Mouse (Mus musculus) spleen, adult 18-20 months (tissue): ENCODE measurements at regions not wholly inside any gene's neighbourhood (a gene's known extent, or its start where the extent isn't known, plus 50 kb on each side); places are given as distances from the start of the nearest gene placed in this dataset.

Experiments used
- DNase-seq, 2 experiments: peaks; one replicate each; pipeline ENCODE4 v3.0.0; 2022; ENCODE audit warnings: mixed read lengths in 2 of 2

GRCm38 (mm10) chr15:25120441-25120840 lies 293.1 kb downstream of the Basp1 start:
- no peak for DNase-seq

- DNase-seq = no peak
Measured at GRCm38 (mm10) chr15:25117980-25118379, 295.6 kb downstream of the Basp1 start.

- DNase-seq = no peak
Measured at GRCm38 (mm10) chr15:25102727-25103126, 310.8 kb downstream of the Basp1 start.

- DNase-seq = no peak
Measured at GRCm38 (mm10) chr15:25093758-25094157, 319.8 kb downstream of the Basp1 start.

GRCm38 (mm10) chr15:25069701-25070100 lies 343.9 kb downstream of the Basp1 start:
- DNase-seq = no peak

GRCm38 (mm10) chr15:25059347-25059746 lies 354.2 kb downstream of the Basp1 start:
- DNase-seq = no peak

- peak in 1 of 2 experiments; percentile 14 for DNase-seq
Measured at GRCm38 (mm10) chr15:25047875-25048274, 365.7 kb downstream of the Basp1 start.

- no peak for DNase-seq
Measured at GRCm38 (mm10) chr15:25046514-25047138, 366.9 kb downstream of the Basp1 start.

GRCm38 (mm10) chr15:25036231-25036630 lies 377.3 kb downstream of the Basp1 start:
- DNase-seq = no peak

GRCm38 (mm10) chr15:25027865-25028264 lies 385.7 kb downstream of the Basp1 start:
- no peak for DNase-seq

- DNase-seq = no peak
Measured at GRCm38 (mm10) chr15:25026786-25027461, 386.6 kb downstream of the Basp1 start.

- DNase-seq = no peak
Measured at GRCm38 (mm10) chr15:25026351-25026750, 387.2 kb downstream of the Basp1 start.

- DNase-seq = no peak
Measured at GRCm38 (mm10) chr15:25020916-25021315, 392.6 kb downstream of the Basp1 start.

- no peak for DNase-seq
Measured at GRCm38 (mm10) chr15:25019352-25019941, 394.1 kb downstream of the Basp1 start.

GRCm38 (mm10) chr15:25018937-25019336 lies 394.6 kb downstream of the Basp1 start:
- DNase-seq = no peak

- DNase-seq = no peak
Measured at GRCm38 (mm10) chr15:25007720-25008119, 405.8 kb downstream of the Basp1 start.

- DNase-seq = no peak
Measured at GRCm38 (mm10) chr15:25000171-25000570, 413.4 kb downstream of the Basp1 start.

- DNase-seq = no peak
Measured at GRCm38 (mm10) chr15:24993325-24993673, 420.3 kb downstream of the Basp1 start.

- DNase-seq = no peak
Measured at GRCm38 (mm10) chr15:24992665-24993324, 420.8 kb downstream of the Basp1 start.

GRCm38 (mm10) chr15:24990082-24990786 lies 423.3 kb downstream of the Basp1 start:
- no peak for DNase-seq

- DNase-seq = no peak
Measured at GRCm38 (mm10) chr15:24980841-24981240, 432.7 kb downstream of the Basp1 start.

GRCm38 (mm10) chr15:24972020-24972419 lies 441.5 kb downstream of the Basp1 start:
- DNase-seq = no peak

- DNase-seq = no peak
Measured at GRCm38 (mm10) chr15:24969391-24969812, 444.2 kb downstream of the Basp1 start.
